Mouse (Mus musculus) liver, adult (tissue): ENCODE results near the gene Sprtn.

Experiments used
- GATA4 ChIP-seq: IDR thresholded peaks from 2 replicates; pipeline ENCODE4 v1.6.1; 2014; ENCODE audit warnings: mild to moderate bottlenecking, low read length; ENCODE audit not compliant: insufficient replicate concordance

Sprtn gene

DNA sequence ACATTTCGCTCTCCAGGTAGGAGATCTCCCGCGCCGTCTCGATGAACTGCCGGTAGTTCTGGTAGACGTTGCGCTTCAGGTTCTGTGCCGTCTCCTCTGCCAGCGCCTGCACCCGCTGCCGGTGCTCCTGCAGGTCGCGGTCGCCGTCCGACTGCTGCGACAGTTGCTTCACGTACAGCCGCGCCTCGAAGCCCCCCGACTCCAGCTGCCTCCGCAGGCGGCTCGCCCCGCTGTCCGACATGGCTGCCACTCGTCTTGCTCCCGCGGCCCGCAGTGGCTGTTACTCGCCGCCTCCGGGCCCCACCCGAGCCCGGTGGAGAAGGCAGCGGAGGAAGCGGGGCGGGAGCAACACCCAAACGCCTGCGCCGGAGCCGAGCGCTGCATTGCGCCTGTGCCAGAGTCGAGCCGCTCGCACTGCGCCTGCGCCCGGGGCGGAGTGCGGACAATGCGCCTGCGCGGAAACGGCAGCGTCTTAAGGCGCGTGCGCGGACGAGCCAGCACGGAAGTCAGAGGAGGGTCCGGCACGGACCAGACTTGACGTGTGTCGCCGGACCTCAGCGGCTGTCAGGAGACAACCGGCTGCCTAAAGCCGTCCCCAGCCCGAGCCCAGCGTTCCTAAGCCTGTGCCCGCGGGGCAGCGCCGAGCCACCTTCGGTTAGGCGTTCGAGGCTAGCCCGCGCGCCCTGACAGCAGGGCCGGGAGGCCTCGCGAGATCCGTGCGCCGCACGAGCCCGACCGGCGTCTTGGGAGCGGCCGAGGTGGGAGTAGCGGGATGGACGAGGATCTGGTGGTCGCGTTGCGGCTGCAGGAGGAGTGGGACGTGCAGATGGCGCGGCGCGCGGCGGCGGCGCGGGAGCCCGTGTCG is at the start of gene Sprtn, which contains the start of gene Exoc8:
Gene Sprtn (plus strand): TSS at position 501 of the 865 bp plus-strand sequence.
Gene Exoc8 (minus strand): TSS at position 320 of the 865 bp plus-strand sequence.
- TF ChIP-seq GATA4: no peak

DNA sequence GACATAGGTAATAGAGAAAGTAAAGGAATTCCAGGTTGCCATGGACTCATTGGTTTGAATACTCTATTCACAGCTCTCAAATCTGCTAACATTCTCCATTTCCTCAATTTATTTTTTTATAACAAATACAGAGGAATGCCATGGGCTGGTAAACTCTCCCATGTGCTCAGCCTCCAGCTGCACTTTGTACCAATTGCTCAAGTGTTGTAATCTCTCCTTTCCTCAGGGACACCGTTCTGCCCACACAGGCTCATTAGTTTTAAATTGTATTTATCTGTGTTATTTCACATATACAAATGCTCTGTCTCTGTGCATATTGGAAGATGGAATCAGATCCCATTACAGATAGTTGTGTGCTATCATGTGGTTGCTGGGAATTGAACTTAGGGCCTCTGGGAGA is 44.2 kb upstream of the Sprtn start:
- no peak for TF ChIP-seq GATA4

DNA sequence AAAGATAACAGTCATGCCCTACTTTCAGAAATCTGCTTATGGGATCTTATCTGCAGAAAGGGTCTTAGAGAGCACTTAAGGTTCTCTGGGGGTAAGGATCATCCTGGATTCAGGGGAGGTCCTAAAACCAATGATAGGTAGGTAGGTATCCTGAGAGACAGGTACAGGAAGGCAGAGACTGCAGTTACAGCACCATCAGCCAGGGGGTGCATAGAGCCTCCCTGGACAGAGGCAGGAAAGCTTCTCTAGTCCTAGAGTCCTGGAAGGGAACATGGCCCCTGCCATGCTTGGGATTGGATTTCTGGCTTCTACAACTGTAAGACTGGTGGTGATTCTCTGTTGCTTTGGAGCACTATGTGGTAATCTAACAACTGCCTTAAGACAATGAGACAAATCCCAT is 38.2 kb upstream of the Sprtn start:
- TF ChIP-seq GATA4: no peak

DNA sequence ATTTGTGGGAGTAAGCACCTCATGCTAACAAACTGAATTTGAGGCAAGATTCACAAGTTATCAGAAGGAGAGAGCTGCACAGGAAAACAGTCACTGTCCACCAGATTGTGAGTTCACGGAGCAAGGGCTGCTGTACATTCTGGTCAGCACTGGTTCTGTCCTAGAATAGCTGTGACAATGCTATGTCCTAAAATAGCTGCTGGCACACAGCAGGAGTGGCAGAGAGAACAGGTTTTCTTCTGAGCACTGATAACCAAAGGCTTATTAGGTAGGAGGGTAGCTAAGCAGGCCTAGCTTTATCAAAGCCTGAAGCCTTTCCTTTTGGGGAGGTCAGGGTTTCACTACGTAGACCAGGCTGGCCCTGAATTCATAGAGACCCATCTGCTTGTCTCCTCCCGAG is 37.5 kb upstream of the Sprtn start:
- TF ChIP-seq GATA4: no peak

DNA sequence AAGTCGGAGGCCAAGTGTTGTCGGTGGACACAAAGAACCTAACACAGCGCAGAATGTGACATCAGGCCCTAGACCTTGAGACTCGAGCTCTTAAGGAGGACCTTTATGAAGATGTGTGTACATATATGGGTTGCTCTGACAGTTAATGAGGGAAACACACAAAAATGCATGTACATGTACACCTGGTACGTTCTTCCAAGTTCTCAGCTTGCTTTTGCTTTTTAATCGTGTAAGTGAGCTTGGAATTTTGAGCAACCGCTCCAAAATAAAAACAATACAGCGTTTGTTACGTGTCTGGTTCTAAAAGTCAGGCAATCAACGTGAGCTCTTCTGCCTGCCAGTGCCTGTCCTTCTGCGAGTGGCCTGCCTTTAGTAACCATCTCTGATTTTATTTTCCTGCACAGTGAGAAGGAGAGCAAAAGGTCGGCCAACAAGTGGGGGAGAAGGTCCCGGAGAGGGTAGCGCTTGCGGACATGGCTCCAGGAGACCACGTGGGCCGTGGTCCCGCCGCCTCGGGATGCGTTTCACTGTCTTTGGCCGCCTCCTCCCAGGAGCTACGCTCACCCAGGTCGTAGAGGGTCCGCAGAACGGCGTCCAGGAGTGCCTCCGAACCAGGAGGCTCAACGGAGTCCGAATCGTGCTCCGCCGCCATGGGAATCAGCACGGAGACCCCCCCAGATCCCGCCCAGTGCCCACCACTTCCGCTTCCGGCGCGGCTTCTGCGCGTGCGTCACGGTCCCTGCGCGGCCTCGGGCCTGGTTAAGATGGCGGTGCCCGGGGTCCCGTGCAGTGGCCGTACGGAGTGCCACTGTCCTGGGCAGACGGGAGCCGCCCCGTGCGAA is 35.1 kb upstream of the Sprtn start, which contains the start of the genes Gnpat and 2810004N23Rik:
Gene Gnpat (plus strand): TSS at position 713 of the 842 bp plus-strand sequence.
Gene 2810004N23Rik (minus strand): TSS at position 800 of the 842 bp plus-strand sequence.
- peak; percentile 58; the same call in 1 of the 2 replicates for TF ChIP-seq GATA4

DNA sequence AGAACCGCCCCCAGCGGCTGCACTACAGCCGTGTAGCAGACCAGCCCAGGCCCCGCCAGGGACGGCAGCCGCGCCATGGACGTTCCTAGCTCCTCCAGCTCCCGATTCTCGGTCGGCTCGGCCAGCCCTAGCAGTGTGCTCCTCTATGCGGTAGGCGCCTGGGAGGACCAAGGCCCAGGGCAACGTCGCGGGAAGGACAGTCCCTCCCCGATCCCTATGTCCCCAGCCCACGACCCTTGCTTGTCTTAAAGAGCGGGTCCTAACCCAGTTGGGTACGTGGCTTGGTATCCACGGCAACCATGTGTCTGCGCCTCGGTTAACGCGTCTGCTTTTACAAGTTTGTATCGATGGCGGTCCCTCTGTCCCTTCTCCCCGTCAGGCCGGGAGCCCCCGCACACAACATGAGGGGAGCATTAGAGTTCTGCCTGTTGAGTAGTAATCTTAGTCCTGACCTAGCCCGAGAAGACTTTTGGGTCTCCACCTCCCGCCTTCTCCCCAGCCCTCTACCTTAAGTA is 34.5 kb upstream of the Sprtn start:
- TF ChIP-seq GATA4: no peak

DNA sequence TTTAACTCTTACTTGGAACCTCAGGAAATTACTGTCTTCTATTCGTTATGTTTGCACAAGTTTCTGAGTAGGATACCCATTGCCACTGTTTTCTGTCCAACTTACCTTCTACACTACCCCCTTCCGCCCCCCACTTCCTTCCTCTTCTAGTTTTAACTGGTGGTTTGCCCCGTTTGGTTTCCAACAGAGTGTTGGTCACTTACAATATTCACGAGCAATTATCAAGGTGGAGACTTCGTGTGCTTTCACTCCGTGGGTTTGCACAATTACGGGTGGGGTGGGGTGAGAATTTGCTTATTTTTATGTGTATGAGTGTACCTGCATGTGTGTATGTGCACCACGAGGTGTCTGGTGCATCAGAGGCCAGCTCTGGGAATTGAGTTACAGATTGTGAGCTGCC is 34.0 kb upstream of the Sprtn start:
- no peak for TF ChIP-seq GATA4

DNA sequence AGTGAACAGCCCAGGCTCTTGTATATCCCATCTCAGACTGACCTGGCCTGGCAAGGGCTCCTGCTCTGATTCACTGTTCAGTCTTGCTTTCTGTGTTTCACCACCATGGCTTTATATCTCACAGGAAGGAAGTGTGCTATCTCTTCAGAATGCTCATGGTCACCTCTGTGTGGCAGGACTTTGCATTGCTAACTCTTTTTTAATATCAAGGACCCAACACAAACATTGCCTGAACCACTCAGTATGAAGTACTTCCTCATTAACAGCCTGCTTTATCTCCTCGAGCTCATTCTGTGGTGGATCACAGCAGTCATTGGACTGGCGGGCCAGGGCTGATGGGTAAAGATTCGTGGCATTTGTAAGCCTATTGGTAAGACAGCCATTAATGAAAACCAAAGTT is 31.0 kb upstream of the Sprtn start:
- TF ChIP-seq GATA4: no peak

DNA sequence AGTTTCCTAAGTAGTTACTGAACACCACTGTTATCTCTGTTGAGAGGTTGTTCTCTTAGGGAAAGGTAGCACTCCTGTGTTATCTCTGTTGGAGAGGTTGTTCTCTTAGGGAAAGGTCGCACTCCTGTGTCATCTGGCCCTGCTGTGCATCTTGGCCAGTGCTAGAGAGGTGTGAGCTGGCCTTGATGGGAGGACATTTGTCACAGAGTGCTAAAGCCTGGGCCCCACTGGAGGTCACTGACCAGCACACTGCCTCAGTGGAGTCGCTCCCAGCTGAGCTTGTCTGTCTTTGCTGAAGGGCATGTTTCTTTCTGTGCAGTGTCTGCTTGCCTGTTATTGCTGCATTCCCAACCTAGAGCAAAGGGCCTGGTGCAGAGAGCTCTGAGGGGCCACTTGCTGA is 30.6 kb upstream of the Sprtn start:
- TF ChIP-seq GATA4: no peak

DNA sequence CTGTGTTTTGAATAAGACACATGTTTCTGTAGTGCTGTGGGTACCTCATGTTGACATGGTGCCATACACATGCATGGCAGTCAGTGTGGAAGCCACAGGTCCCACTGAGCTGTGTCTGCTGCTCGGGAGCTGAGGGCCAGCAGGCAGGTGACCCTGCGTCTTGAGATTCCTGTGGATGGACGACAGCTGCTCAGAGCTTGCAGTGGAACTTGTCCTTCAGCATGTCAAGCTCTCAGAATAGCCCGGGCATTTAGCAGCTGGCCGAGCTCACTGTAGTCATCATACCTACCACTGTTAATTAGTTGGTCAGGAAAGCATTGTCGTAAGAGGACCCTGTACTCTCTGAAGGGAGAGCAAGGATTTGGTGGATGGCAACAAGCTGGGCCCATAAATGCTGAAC is 28.0 kb upstream of the Sprtn start:
- TF ChIP-seq GATA4: no peak

DNA sequence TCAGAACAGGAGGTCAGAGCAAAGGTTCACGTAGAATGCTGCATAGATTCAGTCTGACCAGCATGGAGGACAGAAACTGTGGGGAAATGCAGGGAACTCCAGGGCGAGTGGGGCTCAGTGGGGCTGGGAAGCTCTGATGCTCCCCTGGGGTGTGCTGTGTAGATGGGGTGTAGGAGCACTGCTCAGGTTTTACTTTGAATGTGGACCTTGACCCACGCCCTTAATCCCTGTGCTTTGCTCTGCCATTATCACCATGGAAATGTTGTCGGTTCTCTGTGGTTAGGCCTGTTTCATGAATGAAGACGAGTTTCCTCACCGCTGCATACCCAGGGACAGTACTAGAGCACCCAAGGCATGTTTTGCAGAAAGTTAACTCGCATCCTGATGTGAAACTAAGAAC is 26.2 kb upstream of the Sprtn start:
- TF ChIP-seq GATA4: no peak

DNA sequence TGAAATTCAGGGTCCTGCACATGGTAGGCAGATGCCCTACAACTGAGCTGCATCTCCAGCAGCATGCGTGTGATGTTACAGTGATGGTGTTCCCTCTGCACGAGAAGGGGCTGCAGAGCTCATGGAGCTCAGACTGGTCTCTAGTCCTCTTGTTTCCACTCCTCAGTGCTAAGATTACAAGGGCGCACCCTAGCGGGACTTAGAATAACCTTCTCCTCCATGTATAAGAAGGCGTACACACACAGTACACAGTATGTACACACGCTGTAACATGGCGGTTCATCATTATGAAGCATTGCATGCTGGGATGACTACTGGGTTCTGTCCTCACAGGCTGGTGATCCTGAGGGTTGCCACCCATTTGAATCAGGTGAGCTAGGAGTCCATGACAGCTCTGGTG is 25.6 kb upstream of the Sprtn start:
- no peak for TF ChIP-seq GATA4

DNA sequence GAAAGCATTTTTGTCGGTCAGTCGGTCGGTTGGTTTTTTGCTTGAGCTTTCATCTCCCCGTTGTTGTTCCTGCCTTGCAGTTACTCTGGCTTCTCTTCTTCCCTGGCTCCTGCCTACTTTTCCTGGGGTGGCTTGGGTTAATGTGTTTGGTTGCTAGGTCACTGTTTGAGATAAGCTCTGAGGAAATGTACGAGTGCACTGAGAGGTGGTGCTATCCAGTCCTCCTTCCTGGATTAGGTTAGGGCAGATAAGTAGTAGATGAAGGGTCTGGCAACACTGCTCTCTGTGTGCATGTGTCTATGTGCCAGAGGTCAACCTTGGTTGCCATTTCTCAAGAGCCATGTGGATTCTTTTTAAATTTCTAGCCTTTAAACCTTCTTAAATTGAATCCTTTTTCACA is 25.0 kb upstream of the Sprtn start:
- TF ChIP-seq GATA4: no peak

DNA sequence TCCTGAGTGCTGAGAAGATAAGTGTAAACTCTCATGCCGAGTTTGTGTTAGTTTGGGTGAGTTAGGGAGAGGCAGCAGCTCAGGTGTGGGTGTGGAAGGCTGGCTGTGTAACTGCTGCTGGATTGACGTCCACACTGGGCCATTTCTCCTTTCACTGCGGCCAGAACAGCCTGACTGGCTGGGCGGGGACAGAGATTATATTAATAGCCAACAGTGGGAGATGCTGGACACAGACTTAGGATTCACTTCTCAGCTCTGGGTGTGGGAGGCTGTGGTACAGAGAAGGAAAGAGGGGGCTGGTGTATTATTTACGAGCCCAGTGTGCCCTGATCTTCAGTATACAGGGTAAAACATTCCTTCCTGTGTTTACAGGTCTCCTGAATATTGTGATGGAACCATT is 19.5 kb upstream of the Sprtn start:
- no peak for TF ChIP-seq GATA4

DNA sequence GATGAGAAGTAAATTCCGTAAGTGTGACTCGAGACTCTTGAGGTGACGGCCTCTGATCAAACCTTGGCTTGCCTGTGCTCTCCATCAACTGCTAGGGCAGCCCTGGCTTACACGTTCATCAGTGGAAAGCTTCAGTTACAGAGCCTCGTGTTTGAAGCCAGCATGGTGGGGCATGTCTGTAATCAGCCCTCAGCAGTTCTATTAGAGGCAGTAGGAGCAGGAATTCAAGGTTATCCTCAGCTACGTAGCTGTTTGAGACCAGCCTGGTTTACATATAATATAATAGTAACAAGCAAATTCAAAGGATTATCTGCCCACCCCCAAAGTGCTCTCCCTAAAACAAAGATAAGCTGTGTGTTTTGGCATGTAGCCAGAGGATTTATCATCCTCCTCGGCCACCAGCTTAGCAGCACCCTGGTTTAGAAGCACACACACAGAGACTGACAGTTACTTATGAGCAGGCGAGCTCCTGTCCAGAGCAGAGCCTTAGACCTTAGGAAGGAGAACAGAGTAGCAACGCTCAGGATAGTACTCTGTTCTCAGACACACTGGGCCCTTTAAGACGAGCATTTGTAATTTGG is 18.6 kb upstream of the Sprtn start:
- no peak for TF ChIP-seq GATA4

DNA sequence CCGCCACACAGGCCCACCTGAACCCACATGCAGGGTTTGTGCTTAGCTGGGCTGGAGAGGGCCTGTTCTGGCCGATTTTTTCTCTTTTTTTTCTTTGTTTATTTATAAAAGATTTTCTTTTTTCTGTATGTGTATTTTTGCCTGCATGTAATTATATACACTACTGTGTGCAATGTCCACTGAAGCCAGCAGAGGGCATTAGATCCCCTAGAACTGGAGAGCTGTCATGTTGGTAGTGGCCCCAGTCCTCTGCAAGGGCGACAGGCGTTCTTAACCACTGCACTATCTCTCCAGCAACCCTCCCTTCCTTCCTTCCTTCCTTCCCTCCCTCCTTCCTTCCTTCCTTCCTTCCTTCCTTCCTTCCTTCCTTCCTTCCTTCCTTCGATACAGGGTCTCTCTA is 9.3 kb upstream of the Sprtn start:
- no peak for TF ChIP-seq GATA4

DNA sequence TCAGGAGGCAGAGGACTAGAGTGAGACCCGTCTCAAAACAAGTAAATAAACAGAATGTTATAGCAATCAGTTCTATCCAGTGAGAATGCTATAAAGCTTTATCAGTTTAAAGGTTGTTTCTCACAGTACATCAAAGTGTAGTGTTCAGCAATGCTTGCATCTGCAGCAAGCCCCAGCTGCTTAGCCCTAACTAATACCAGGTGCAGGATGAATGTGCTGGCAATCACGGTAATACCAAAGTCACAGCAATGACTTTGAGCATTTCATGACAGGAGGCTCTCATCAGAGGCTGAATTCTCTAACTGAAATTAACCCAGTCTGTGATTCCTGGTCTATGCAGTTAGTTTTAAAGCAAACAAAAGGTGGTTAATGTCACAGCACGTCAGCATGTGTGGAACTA is 5.1 kb upstream of the Sprtn start:
- no peak for TF ChIP-seq GATA4
